Mouse (Mus musculus) WW6 (cell line): Measurements from ENCODE around the gene Eif4e.

ENCODE experiments used
- DNase-seq: peaks from one replicate; pipeline ENCODE4 v3.0.0-alpha.2; 2013; ENCODE audit warnings: low read depth, low spot score

The Eif4e gene

GRCm38 (mm10) chr3:138526073-138526915, at the start of gene Eif4e:
Eif4e (plus strand) TSS chr3:138526179.
- no peak for DNase-seq

- no peak for DNase-seq
These were observed 46.5 kb upstream of the Eif4e start for GRCm38 (mm10) chr3:138479489-138479888.

- no peak for DNase-seq
These were observed 44.3 kb upstream of the Eif4e start for GRCm38 (mm10) chr3:138481526-138482284.

- no peak for DNase-seq
These were observed 42.7 kb upstream of the Eif4e start for GRCm38 (mm10) chr3:138483240-138483639.

GRCm38 (mm10) chr3:138488584-138489326, 37.2 kb upstream of the Eif4e start:
- DNase-seq = no peak

- peak; percentile 67 for DNase-seq
These were observed 36.5 kb upstream of the Eif4e start, which contains the start of gene Metap1 for GRCm38 (mm10) chr3:138489327-138490033. Metap1 (minus strand) TSS chr3:138489515.

- DNase-seq = no peak
These were observed 36.0 kb upstream of the Eif4e start for GRCm38 (mm10) chr3:138490034-138490337.

- DNase-seq = no peak
These were observed 32.3 kb upstream of the Eif4e start for GRCm38 (mm10) chr3:138493668-138494067.

- no peak for DNase-seq
These were observed 31.4 kb upstream of the Eif4e start for GRCm38 (mm10) chr3:138494565-138494964.

GRCm38 (mm10) chr3:138495166-138496145, 30.5 kb upstream of the Eif4e start:
- DNase-seq = no peak

- DNase-seq = no peak
These were observed 27.2 kb upstream of the Eif4e start for GRCm38 (mm10) chr3:138498731-138499130.

- no peak for DNase-seq
These were observed 25.9 kb upstream of the Eif4e start for GRCm38 (mm10) chr3:138499854-138500740.

GRCm38 (mm10) chr3:138503754-138504153, 22.2 kb upstream of the Eif4e start:
- DNase-seq = no peak

GRCm38 (mm10) chr3:138506749-138507148, 19.2 kb upstream of the Eif4e start:
- no peak for DNase-seq

- no peak for DNase-seq
These were observed 16.4 kb upstream of the Eif4e start for GRCm38 (mm10) chr3:138509581-138509980.

GRCm38 (mm10) chr3:138510471-138510870, 15.5 kb upstream of the Eif4e start:
- no peak for DNase-seq

- no peak for DNase-seq
These were observed 12.7 kb upstream of the Eif4e start for GRCm38 (mm10) chr3:138513243-138513642.

- DNase-seq = no peak
These were observed 11.2 kb upstream of the Eif4e start for GRCm38 (mm10) chr3:138514749-138515148.

GRCm38 (mm10) chr3:138515656-138516370, 10.2 kb upstream of the Eif4e start:
- DNase-seq = no peak
